Mouse (Mus musculus): Measurements from ENCODE around the gene Ybx2. TPM values are rescaled to one million over a fixed set of nuclear protein-coding genes. Genes with fewer than 3 reads are reported as not detected.
"Not testable (repeated sequence)": the region's sequence is repeated elsewhere in the genome, so short reads cannot be mapped to it uniquely, and the experiment has no call there.

Ybx2 gene
- polyA plus RNA-seq, 1 experiment, result 60.5 TPM

DNA sequence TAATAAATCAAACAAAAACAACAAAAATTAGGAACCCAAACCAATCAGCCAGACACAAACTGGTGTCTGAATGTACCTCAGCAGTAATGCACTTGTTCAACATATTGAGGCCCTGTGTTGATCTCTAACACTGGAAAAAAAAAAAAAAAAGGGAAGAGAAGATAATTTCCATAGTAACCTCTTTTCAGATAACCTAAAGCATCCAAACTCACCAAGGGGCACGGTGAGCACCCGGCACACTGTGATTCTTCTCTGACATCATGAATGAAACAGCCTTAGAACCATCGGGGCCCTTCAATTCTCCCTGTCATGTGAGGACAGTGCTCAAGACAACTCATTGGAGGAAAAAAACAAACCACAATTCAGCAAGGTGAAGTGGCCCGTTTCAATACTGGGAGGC lies 5.9 kb upstream of the Ybx2 start:
- WGBS, result 80% methylated on average over 4 of the region's 4 CpGs
- Histone ChIP-seq H3K4me1 (ENCODE audit: control insufficient read depth, insufficient read depth, low read length) (no peaks in the 10 kb centered on the region; the same call in 1 of the 2 replicates), H3K4me3 (ENCODE audit: insufficient read depth, low read depth, low read length) (no peak overlapping the region), H3K36me3 (ENCODE audit: control insufficient read depth, insufficient read depth, low read length) (no peaks in the 10 kb centered on the region), H3K27me3 (replicated peaks; ENCODE audit: control insufficient read depth, insufficient read depth, low read length) (no peaks in the 10 kb centered on the region), H3K27ac (ENCODE audit: insufficient read depth, low read depth, low read length) (no peak overlapping the region)
- TF ChIP-seq CTCF (conservative IDR thresholded peaks at IDR 0.05; ENCODE audit: insufficient read depth, insufficient read length, low read depth, low read length), result no peak
- TF ChIP-seq POLR2A (IDR thresholded peaks at IDR 0.05; ENCODE audit: low read depth, low read length), result no peak
- no peak for DNase-seq

DNA sequence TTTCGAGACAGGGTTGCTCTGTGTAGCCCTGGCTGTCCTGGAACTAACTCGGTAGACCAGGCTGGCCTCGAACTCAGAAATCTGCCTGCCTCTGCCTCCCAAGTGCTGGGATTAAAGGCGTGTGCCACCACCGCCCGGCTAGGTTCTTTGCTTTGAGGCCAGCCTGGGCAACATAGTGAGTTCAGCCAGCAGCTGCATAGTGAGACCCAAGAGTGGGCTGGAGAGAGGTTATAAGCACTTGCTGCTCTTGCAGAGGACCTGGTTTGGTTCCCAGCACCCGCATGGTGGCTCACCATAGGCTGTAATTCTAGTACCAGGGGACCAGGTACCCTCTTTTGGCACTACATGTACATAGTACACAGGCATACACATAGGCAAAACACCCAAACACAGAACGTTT lies 5.4 kb upstream of the Ybx2 start:
- H3K4me3 ChIP-seq (ENCODE audit: insufficient read depth, low read depth, low read length); H3K27me3 ChIP-seq (replicated peaks; ENCODE audit: control insufficient read depth, insufficient read depth, low read length); DNase-seq; H3K36me3 ChIP-seq (ENCODE audit: control insufficient read depth, insufficient read depth, low read length); H3K4me1 ChIP-seq (ENCODE audit: control insufficient read depth, insufficient read depth, low read length); H3K27ac ChIP-seq (ENCODE audit: insufficient read depth, low read depth, low read length): not testable (repeated sequence)
- 90% methylated on average over 8 of the region's 8 CpGs for WGBS

DNA sequence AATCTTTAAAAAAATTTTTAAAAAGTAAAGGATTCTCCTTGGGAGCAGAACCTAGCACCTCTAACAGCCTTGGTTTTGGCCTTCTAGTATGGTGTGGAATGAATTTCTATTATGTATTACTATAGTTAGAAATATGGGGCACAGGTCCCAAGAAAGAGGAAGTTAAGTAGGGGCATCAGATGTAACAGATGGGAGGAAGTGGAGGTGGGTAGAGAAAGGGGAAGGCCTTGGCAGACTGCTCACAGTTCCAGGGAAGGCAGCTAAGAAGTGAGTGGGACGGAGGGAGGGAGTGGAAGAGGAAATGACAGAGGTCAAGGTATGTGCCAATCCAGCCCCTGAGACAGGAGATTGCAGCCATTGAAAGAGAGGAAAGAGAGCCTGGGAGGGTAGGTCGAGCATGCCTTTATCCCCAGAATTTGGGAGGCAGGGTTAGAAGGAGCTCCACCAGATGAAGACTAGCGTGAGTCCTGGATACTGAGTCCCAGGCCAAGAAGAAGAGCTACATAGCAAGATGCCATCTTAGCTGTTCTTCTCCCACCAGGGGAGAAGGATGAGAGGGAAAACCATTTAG lies 4.5 kb upstream of the Ybx2 start:
- H3K27ac ChIP-seq (ENCODE audit: insufficient read depth, low read depth, low read length), result no peak overlapping the region
- TF ChIP-seq CTCF (conservative IDR thresholded peaks at IDR 0.05; ENCODE audit: insufficient read depth, insufficient read length, low read depth, low read length) (no peak), POLR2A (IDR thresholded peaks at IDR 0.05; ENCODE audit: low read depth, low read length) (no peak)
- WGBS, result 71% methylated on average over 3 of the region's 3 CpGs

DNA sequence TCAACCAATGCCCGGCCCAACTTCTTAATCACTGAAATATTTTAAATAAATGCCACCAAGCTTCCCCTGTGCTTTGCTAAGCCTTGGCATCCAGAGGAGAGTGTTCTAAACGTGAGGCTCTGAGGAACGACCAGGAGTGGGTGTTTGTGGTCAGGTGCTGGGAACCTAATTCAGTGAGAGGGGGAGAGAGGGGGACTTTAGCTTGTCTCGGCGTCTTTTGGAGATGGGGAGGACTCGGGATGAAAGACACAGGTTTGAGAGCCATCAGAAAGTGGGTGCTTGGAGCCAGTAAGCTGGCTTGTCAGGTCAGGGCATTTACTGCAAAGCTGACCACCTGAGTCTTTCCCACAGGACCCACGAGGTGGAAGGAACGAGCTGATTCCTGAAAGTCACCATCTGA lies 3.8 kb upstream of the Ybx2 start:
- no peak for DNase-seq
- Histone ChIP-seq H3K36me3 (ENCODE audit: control insufficient read depth, insufficient read depth, low read length) (no peaks in the 10 kb centered on the region), H3K4me3 (ENCODE audit: insufficient read depth, low read depth, low read length) (no peak overlapping the region), H3K4me1 (ENCODE audit: control insufficient read depth, insufficient read depth, low read length) (peaks cover 5% of the 10 kb centered on the region), H3K27me3 (replicated peaks; ENCODE audit: control insufficient read depth, insufficient read depth, low read length) (0 out of 2 replicates have a peak, but pooled peaks cover 1% of the 10 kb centered on the region), H3K27ac (ENCODE audit: insufficient read depth, low read depth, low read length) (no peak overlapping the region)
- no peak for TF ChIP-seq POLR2A (IDR thresholded peaks at IDR 0.05; ENCODE audit: low read depth, low read length)
- no peak for TF ChIP-seq CTCF (conservative IDR thresholded peaks at IDR 0.05; ENCODE audit: insufficient read depth, insufficient read length, low read depth, low read length)
- WGBS, result 73% methylated on average over 8 of the region's 8 CpGs

More for the DNA sequence above, 4.5 kb upstream of the Ybx2 start:
- no peak overlapping the region for H3K4me3 ChIP-seq (ENCODE audit: insufficient read depth, low read depth, low read length)
- 0 out of 2 replicates have a peak, but pooled peaks cover under 1% of the 10 kb centered on the region for H3K27me3 ChIP-seq (replicated peaks; ENCODE audit: control insufficient read depth, insufficient read depth, low read length)
- H3K36me3 ChIP-seq (ENCODE audit: control insufficient read depth, insufficient read depth, low read length), result no peaks in the 10 kb centered on the region
- peaks cover 2% of the 10 kb centered on the region; the same call in 1 of the 2 replicates for H3K4me1 ChIP-seq (ENCODE audit: control insufficient read depth, insufficient read depth, low read length)
- DNase-seq, result no peak

DNA sequence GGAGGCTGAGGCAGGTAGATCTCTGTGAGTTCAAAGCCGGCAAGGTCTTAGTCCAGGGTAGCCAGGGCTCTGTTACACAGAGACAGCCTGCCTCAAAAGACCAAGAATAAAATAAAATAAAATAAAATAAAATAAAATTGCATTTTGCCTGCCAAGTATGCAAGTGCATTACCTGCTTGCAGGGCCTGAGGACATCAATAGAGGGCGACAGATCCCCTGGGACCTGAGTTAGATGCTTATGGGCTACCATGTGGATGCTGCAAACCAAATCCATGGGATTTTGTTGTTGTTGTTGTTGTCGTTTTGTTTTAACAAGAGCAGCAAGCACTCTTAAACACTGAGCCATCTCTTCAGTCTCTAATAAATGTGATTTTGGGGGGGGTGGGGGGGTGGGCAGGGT lies 3.3 kb upstream of the Ybx2 start:
- 43% methylated on average over 3 of the region's 3 CpGs for WGBS

DNA sequence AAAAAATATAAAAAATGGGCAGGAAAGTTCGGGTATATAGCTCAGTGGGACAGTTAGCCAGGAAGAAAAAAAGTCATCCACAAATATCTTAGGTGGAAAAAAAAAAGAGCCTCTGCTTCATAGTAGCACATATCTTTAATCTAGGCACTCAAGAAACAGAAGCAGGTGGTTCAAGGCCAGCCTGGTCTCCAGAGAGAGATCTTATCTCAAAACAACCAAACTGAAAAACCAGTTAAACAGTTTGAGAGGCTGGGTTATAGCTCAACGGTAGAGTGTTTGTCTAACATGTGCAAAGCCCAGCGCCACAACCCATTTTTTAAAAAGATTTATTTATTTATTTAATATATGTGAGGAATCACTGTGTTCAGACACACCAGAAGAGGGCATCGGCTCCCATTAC lies 2.5 kb upstream of the Ybx2 start:
- H3K27ac ChIP-seq (ENCODE audit: insufficient read depth, low read depth, low read length), result no peak overlapping the region
- peaks cover 9% of the 10 kb centered on the region for H3K4me1 ChIP-seq (ENCODE audit: control insufficient read depth, insufficient read depth, low read length)
- H3K36me3 ChIP-seq (ENCODE audit: control insufficient read depth, insufficient read depth, low read length), result no peaks in the 10 kb centered on the region
- WGBS, result 78% methylated on average over 4 of the region's 4 CpGs
- DNase-seq, result no peak
- 0 out of 2 replicates have a peak, but pooled peaks cover 1% of the 10 kb centered on the region for H3K27me3 ChIP-seq (replicated peaks; ENCODE audit: control insufficient read depth, insufficient read depth, low read length)
- TF ChIP-seq CTCF (conservative IDR thresholded peaks at IDR 0.05; ENCODE audit: insufficient read depth, insufficient read length, low read depth, low read length), result no peak
- TF ChIP-seq POLR2A (IDR thresholded peaks at IDR 0.05; ENCODE audit: low read depth, low read length), result no peak
- H3K4me3 ChIP-seq (ENCODE audit: insufficient read depth, low read depth, low read length), result no peak overlapping the region

More for the DNA sequence above, 3.3 kb upstream of the Ybx2 start:
- H3K36me3 ChIP-seq (ENCODE audit: control insufficient read depth, insufficient read depth, low read length), result no peaks in the 10 kb centered on the region
- H3K27me3 ChIP-seq (replicated peaks; ENCODE audit: control insufficient read depth, insufficient read depth, low read length), result 0 out of 2 replicates have a peak, but pooled peaks cover 1% of the 10 kb centered on the region
- DNase-seq, result no peak
- H3K4me1 ChIP-seq (ENCODE audit: control insufficient read depth, insufficient read depth, low read length), result peaks cover 9% of the 10 kb centered on the region
- H3K27ac ChIP-seq (ENCODE audit: insufficient read depth, low read depth, low read length), result no peak overlapping the region
- TF ChIP-seq CTCF (conservative IDR thresholded peaks at IDR 0.05; ENCODE audit: insufficient read depth, insufficient read length, low read depth, low read length) (peak; percentile 52), POLR2A (IDR thresholded peaks at IDR 0.05; ENCODE audit: low read depth, low read length) (no peak)
- H3K4me3 ChIP-seq (ENCODE audit: insufficient read depth, low read depth, low read length), result no peak overlapping the region

DNA sequence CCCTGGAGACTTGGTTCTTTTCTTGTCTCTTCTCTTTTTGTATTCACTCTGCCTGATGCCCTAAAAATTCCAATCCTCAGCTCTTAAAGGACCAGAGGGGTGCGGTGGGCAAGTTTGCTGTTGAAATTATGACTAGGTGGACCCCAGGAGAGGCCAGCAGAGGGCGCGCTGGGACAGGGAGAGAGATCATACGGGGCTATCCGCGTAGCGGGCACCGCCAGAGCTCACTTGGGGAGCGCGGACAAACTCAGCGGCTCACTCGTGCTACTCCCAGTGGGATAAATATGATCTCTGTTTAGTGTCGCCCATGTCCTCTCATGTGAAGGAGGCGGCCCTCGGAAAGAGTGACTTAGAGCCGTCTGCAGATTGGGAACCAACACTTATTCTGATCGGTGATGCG lies 1.4 kb upstream of the Ybx2 start:
- Histone ChIP-seq H3K4me3 (ENCODE audit: insufficient read depth, low read depth, low read length) (no peak overlapping the region), H3K27ac (ENCODE audit: insufficient read depth, low read depth, low read length) (no peak overlapping the region), H3K4me1 (ENCODE audit: control insufficient read depth, insufficient read depth, low read length) (peaks cover 9% of the 10 kb centered on the region), H3K27me3 (replicated peaks; ENCODE audit: control insufficient read depth, insufficient read depth, low read length) (0 out of 2 replicates have a peak, but pooled peaks cover 1% of the 10 kb centered on the region), H3K36me3 (ENCODE audit: control insufficient read depth, insufficient read depth, low read length) (no peaks in the 10 kb centered on the region)
- TF ChIP-seq POLR2A (IDR thresholded peaks at IDR 0.05; ENCODE audit: low read depth, low read length), result no peak
- peak; percentile 85 for TF ChIP-seq CTCF (conservative IDR thresholded peaks at IDR 0.05; ENCODE audit: insufficient read depth, insufficient read length, low read depth, low read length)
- peak; percentile 90 for DNase-seq
- 2% methylated on average over 18 of the region's 18 CpGs for whole genome bisulfite sequencing
